Mouse (Mus musculus): ENCODE data around the gene Sit1. TPM values are rescaled to one million over a fixed set of nuclear protein-coding genes. Genes with fewer than 3 reads are reported as not detected.

Sit1 gene
- polyA plus RNA-seq, 1 experiment: 17.1 TPM

GRCm38 (mm10) chr4:43503041-43503440, 19.5 kb upstream of the Sit1 start:
- Histone ChIP-seq H3K27ac (ENCODE audit: insufficient read depth, low read length) (no peak overlapping the region), H3K4me3 (ENCODE audit: extremely low read depth, insufficient read depth, insufficient read length) (no peak overlapping the region), H3K36me3 (ENCODE audit: control insufficient read depth, insufficient read depth, low read length) (no peaks in the 10 kb centered on the region), H3K27me3 (ENCODE audit: control insufficient read depth, insufficient read depth, low read length) (no peaks in the 10 kb centered on the region), H3K4me1 (ENCODE audit: control insufficient read depth, insufficient read depth, insufficient read length) (peaks cover 18% of the 10 kb centered on the region)
- TF ChIP-seq CTCF (IDR thresholded peaks at IDR 0.05; ENCODE audit: extremely low read depth, insufficient read depth, insufficient read length, insufficient replicate concordance) (no peak), POLR2A (IDR thresholded peaks at IDR 0.05; ENCODE audit: low read depth, low read length) (no peak)
- no peak for DNase-seq (ENCODE audit: low read depth in 1 of 2, low spot score in 2 of 2)
- 87% methylated on average over 2 of the region's 2 CpGs for WGBS

- 0 out of 2 replicates have a peak, but pooled peaks cover 2% of the 10 kb centered on the region for H3K36me3 ChIP-seq (ENCODE audit: control insufficient read depth, insufficient read depth, low read length)
- peak within 1 kb of the TSS; percentile 62 for H3K4me3 ChIP-seq (ENCODE audit: extremely low read depth, insufficient read depth, insufficient read length)
- H3K4me1 ChIP-seq (ENCODE audit: control insufficient read depth, insufficient read depth, insufficient read length): peaks cover 14% of the 10 kb centered on the region
- DNase-seq (ENCODE audit: low read depth in 1 of 2, low spot score in 2 of 2): peak in 1 of 2 experiments; percentile 47
- WGBS: 7% methylated on average over 50 of the region's 50 CpGs
- H3K27me3 ChIP-seq (ENCODE audit: control insufficient read depth, insufficient read depth, low read length): no peaks in the 10 kb centered on the region
- TF ChIP-seq POLR2A (IDR thresholded peaks at IDR 0.05; ENCODE audit: low read depth, low read length) (no peak), CTCF (IDR thresholded peaks at IDR 0.05; ENCODE audit: extremely low read depth, insufficient read depth, insufficient read length, insufficient replicate concordance) (no peak)
- H3K27ac ChIP-seq (ENCODE audit: insufficient read depth, low read length): peak within 1 kb of the TSS; percentile 8; the same call in 1 of the 2 replicates
These were observed 16.1 kb upstream of the Sit1 start, which contains the start of gene Arhgef39 for GRCm38 (mm10) chr4:43499407-43500333. Arhgef39 (minus strand) TSS chr4:43499695.

GRCm38 (mm10) chr4:43498983-43499382, 15.4 kb upstream of the Sit1 start:
- Histone ChIP-seq H3K36me3 (ENCODE audit: control insufficient read depth, insufficient read depth, low read length) (0 out of 2 replicates have a peak, but pooled peaks cover 2% of the 10 kb centered on the region), H3K4me1 (ENCODE audit: control insufficient read depth, insufficient read depth, insufficient read length) (peaks cover 14% of the 10 kb centered on the region), H3K27me3 (ENCODE audit: control insufficient read depth, insufficient read depth, low read length) (no peaks in the 10 kb centered on the region), H3K27ac (ENCODE audit: insufficient read depth, low read length) (no peak overlapping the region), H3K4me3 (ENCODE audit: extremely low read depth, insufficient read depth, insufficient read length) (peak overlapping the region; percentile 62)
- 6% methylated on average over 8 of the region's 8 CpGs for WGBS
- TF ChIP-seq POLR2A (IDR thresholded peaks at IDR 0.05; ENCODE audit: low read depth, low read length) (no peak), CTCF (IDR thresholded peaks at IDR 0.05; ENCODE audit: extremely low read depth, insufficient read depth, insufficient read length, insufficient replicate concordance) (no peak)
- no peak for DNase-seq (ENCODE audit: low read depth in 1 of 2, low spot score in 2 of 2)

- Histone ChIP-seq H3K36me3 (ENCODE audit: control insufficient read depth, insufficient read depth, low read length) (0 out of 2 replicates have a peak, but pooled peaks cover 2% of the 10 kb centered on the region), H3K4me1 (ENCODE audit: control insufficient read depth, insufficient read depth, insufficient read length) (peaks cover 14% of the 10 kb centered on the region), H3K4me3 (ENCODE audit: extremely low read depth, insufficient read depth, insufficient read length) (no peak overlapping the region), H3K27ac (ENCODE audit: insufficient read depth, low read length) (no peak overlapping the region), H3K27me3 (ENCODE audit: control insufficient read depth, insufficient read depth, low read length) (no peaks in the 10 kb centered on the region)
- 68% methylated on average over 4 of the region's 4 CpGs for WGBS
- TF ChIP-seq POLR2A (IDR thresholded peaks at IDR 0.05; ENCODE audit: low read depth, low read length) (no peak), CTCF (IDR thresholded peaks at IDR 0.05; ENCODE audit: extremely low read depth, insufficient read depth, insufficient read length, insufficient replicate concordance) (no peak)
- DNase-seq (ENCODE audit: low read depth in 1 of 2, low spot score in 2 of 2): no peak
These were observed 14.4 kb upstream of the Sit1 start for GRCm38 (mm10) chr4:43497946-43498345.

GRCm38 (mm10) chr4:43497405-43497804, 13.9 kb upstream of the Sit1 start:
- H3K27ac ChIP-seq (ENCODE audit: insufficient read depth, low read length): no peak overlapping the region
- no peaks in the 10 kb centered on the region for H3K27me3 ChIP-seq (ENCODE audit: control insufficient read depth, insufficient read depth, low read length)
- H3K4me1 ChIP-seq (ENCODE audit: control insufficient read depth, insufficient read depth, insufficient read length): peaks cover 14% of the 10 kb centered on the region
- WGBS: 93% methylated on average over 8 of the region's 8 CpGs
- 0 out of 2 replicates have a peak, but pooled peaks cover 2% of the 10 kb centered on the region for H3K36me3 ChIP-seq (ENCODE audit: control insufficient read depth, insufficient read depth, low read length)
- DNase-seq (ENCODE audit: low read depth in 1 of 2, low spot score in 2 of 2): no peak
- TF ChIP-seq CTCF (IDR thresholded peaks at IDR 0.05; ENCODE audit: extremely low read depth, insufficient read depth, insufficient read length, insufficient replicate concordance) (no peak), POLR2A (IDR thresholded peaks at IDR 0.05; ENCODE audit: low read depth, low read length) (no peak)
- no peak overlapping the region for H3K4me3 ChIP-seq (ENCODE audit: extremely low read depth, insufficient read depth, insufficient read length)

- Histone ChIP-seq H3K4me3 (ENCODE audit: extremely low read depth, insufficient read depth, insufficient read length) (no peak overlapping the region), H3K27ac (ENCODE audit: insufficient read depth, low read length) (no peak overlapping the region), H3K36me3 (ENCODE audit: control insufficient read depth, insufficient read depth, low read length) (0 out of 2 replicates have a peak, but pooled peaks cover 2% of the 10 kb centered on the region), H3K27me3 (ENCODE audit: control insufficient read depth, insufficient read depth, low read length) (no peaks in the 10 kb centered on the region), H3K4me1 (ENCODE audit: control insufficient read depth, insufficient read depth, insufficient read length) (peaks cover 14% of the 10 kb centered on the region)
- no peak for TF ChIP-seq POLR2A (IDR thresholded peaks at IDR 0.05; ENCODE audit: low read depth, low read length)
- no peak for DNase-seq (ENCODE audit: low read depth in 1 of 2, low spot score in 2 of 2)
- WGBS: 84% methylated on average over 6 of the region's 6 CpGs
These were observed 13.1 kb upstream of the Sit1 start for GRCm38 (mm10) chr4:43496587-43496986.

Measured in spleen, adult 2 months (tissue).